Mouse (Mus musculus) neural tube, embryonic 14.5 days (tissue): ENCODE measurements around the gene Btbd9. TPM values are rescaled to one million over a fixed set of nuclear protein-coding genes. Genes with fewer than 3 reads are reported as not detected.
"Not testable (repeated sequence)": the region's sequence is repeated elsewhere in the genome, so short reads cannot be mapped to it uniquely, and the experiment has no call there.

Experiments used
- ATAC-seq: fragments of 200-750 bp; cut with Nextera tagmentation; 2 replicates; pipeline ENCODE4 v1.8.0; 2017; ENCODE audit warnings: low read depth, mild to moderate bottlenecking, moderate TSS enrichment, moderate library complexity
- H3K27ac ChIP-seq: fragments of 300-500 bp; sonication (generic); 2 replicates; pipeline ENCODE4 v1.5.1; 2014; ENCODE audit warnings: low read depth, mild to moderate bottlenecking, control low read depth, low read length, moderate library complexity, mixed read lengths
- H3K27me3 ChIP-seq: fragments of 300-500 bp; sonication (generic); 2 replicates; pipeline ENCODE4 v1.6.1; 2014; ENCODE audit warnings: low read length; ENCODE audit not compliant: control insufficient read depth, insufficient read depth
- H3K36me3 ChIP-seq: fragments of 300-500 bp; sonication (generic); 2 replicates; pipeline ENCODE4 v1.6.1; 2014; ENCODE audit warnings: low read length, mixed read lengths; ENCODE audit not compliant: control insufficient read depth, insufficient read depth
- H3K4me1 ChIP-seq: fragments of 300-500 bp; sonication (generic); 2 replicates; pipeline ENCODE4 v1.6.1; 2014; ENCODE audit warnings: low read length; ENCODE audit not compliant: control insufficient read depth, insufficient read depth
- H3K4me2 ChIP-seq: fragments of 300-500 bp; sonication (generic); 2 replicates; pipeline ENCODE4 v1.6.1; 2014; ENCODE audit warnings: mild to moderate bottlenecking, low read depth, low read length, control low read depth
- H3K4me3 ChIP-seq: fragments of 300-500 bp; sonication (generic); 2 replicates; pipeline ENCODE4 v1.5.1; 2014; ENCODE audit warnings: low read depth, low read length, control low read depth, mixed read lengths
- H3K9ac ChIP-seq: fragments of 300-500 bp; sonication (generic); replicated peaks from 2 replicates; pipeline ENCODE4 v1.6.1; 2014; ENCODE audit warnings: low read depth, mild to moderate bottlenecking, control low read depth, low read length, mixed read lengths
- H3K9me3 ChIP-seq: fragments of 300-500 bp; sonication (generic); 2 replicates; pipeline ENCODE4 v1.6.1; 2016; ENCODE audit warnings: low read length; ENCODE audit not compliant: control insufficient read depth
- WGBS: fragments of 180-500 bp; shearing (Covaris S2); extraction: QIAGEN DNeasy Blood & Tissue Kit; methylation state at CpG from one replicate; pipeline ENCODE4 v1.1.7; 2014; 5-methylcytosine and 5-hydroxymethylcytosine counted together
- polyA plus RNA-seq: library from polyadenylated mRNA; unstranded; fragments of >200 nt; fragmentation: Nextera tagmentation; extraction: Ambion mirVana; gene quantifications from 2 replicates; pipeline ENCODE4 v1.2.1, GENCODE M21; 2014

Btbd9 gene
- polyA plus RNA-seq, 1 experiment from 2014 or later: 130 TPM

- no peak for ATAC-seq
- Histone ChIP-seq H3K9ac (no peak overlapping the region), H3K4me1 (no peaks in the 10 kb centered on the region), H3K4me3 (no peak overlapping the region), H3K9me3 (no peaks in the 10 kb centered on the region), H3K36me3 (no peaks in the 10 kb centered on the region), H3K27me3 (no peaks in the 10 kb centered on the region), H3K4me2 (no peak overlapping the region), H3K27ac (no peak overlapping the region)
- 82% methylated on average over 12 of the region's 12 CpGs for WGBS
Measured at GRCm38 (mm10) chr17:30529632-30530541, 46.4 kb downstream of the Btbd9 start.

GRCm38 (mm10) chr17:30525405-30526295 is 50.6 kb downstream of the Btbd9 start:
- H3K9ac ChIP-seq: no peak overlapping the region
- H3K4me1 ChIP-seq: no peaks in the 10 kb centered on the region
- H3K27me3 ChIP-seq: no peaks in the 10 kb centered on the region
- H3K27ac ChIP-seq: no peak overlapping the region
- no peak overlapping the region for H3K4me3 ChIP-seq
- 39% methylated on average over 6 of the region's 6 CpGs for WGBS
- H3K9me3 ChIP-seq: no peaks in the 10 kb centered on the region
- no peaks in the 10 kb centered on the region for H3K36me3 ChIP-seq
- ATAC-seq: no peak
- no peak overlapping the region for H3K4me2 ChIP-seq

GRCm38 (mm10) chr17:30524451-30524850 is 51.8 kb downstream of the Btbd9 start:
- no peak overlapping the region for H3K4me3 ChIP-seq
- no peaks in the 10 kb centered on the region for H3K36me3 ChIP-seq
- 83% methylated on average over 7 of the region's 7 CpGs for WGBS
- no peaks in the 10 kb centered on the region for H3K4me1 ChIP-seq
- no peaks in the 10 kb centered on the region for H3K27me3 ChIP-seq
- H3K27ac ChIP-seq: no peak overlapping the region
- H3K9me3 ChIP-seq: no peaks in the 10 kb centered on the region
- H3K9ac ChIP-seq: no peak overlapping the region
- H3K4me2 ChIP-seq: no peak overlapping the region
- no peak for ATAC-seq

GRCm38 (mm10) chr17:30523783-30524182 is 52.5 kb downstream of the Btbd9 start:
- Histone ChIP-seq H3K36me3 (no peaks in the 10 kb centered on the region), H3K27ac (no peak overlapping the region), H3K9me3 (no peaks in the 10 kb centered on the region), H3K4me2 (no peak overlapping the region), H3K4me1 (no peaks in the 10 kb centered on the region), H3K4me3 (no peak overlapping the region), H3K27me3 (no peaks in the 10 kb centered on the region), H3K9ac (no peak overlapping the region)
- ATAC-seq: no peak
- 79% methylated on average over 2 of the region's 2 CpGs for WGBS

- H3K4me1 ChIP-seq: no peaks in the 10 kb centered on the region
- H3K9ac ChIP-seq: no peak overlapping the region
- no peaks in the 10 kb centered on the region for H3K36me3 ChIP-seq
- H3K4me3 ChIP-seq: no peak overlapping the region
- H3K9me3 ChIP-seq: no peaks in the 10 kb centered on the region
- no peak for ATAC-seq
- WGBS: 98% methylated on average over 9 of the region's 9 CpGs
- no peak overlapping the region for H3K27ac ChIP-seq
- no peaks in the 10 kb centered on the region for H3K27me3 ChIP-seq
- no peak overlapping the region for H3K4me2 ChIP-seq
Measured at GRCm38 (mm10) chr17:30522406-30523078, 53.7 kb downstream of the Btbd9 start.

- not testable (repeated sequence) for H3K4me3 ChIP-seq, H3K4me2 ChIP-seq, H3K4me1 ChIP-seq, H3K9me3 ChIP-seq, H3K27me3 ChIP-seq, H3K9ac ChIP-seq, ATAC-seq, H3K27ac ChIP-seq, H3K36me3 ChIP-seq
- 81% methylated on average over 2 of the region's 2 CpGs for WGBS
Measured at GRCm38 (mm10) chr17:30519172-30519512, 57.1 kb downstream of the Btbd9 start.

- H3K27me3 ChIP-seq: no peaks in the 10 kb centered on the region
- 79% methylated on average over 8 of the region's 8 CpGs for WGBS
Measured at GRCm38 (mm10) chr17:30518431-30519171, 57.7 kb downstream of the Btbd9 start.

GRCm38 (mm10) chr17:30516580-30517340 is 59.5 kb downstream of the Btbd9 start:
- H3K27ac ChIP-seq: no peak overlapping the region
- H3K27me3 ChIP-seq: no peaks in the 10 kb centered on the region
- no peak overlapping the region for H3K4me2 ChIP-seq
- H3K9ac ChIP-seq: no peak overlapping the region
- H3K9me3 ChIP-seq: no peaks in the 10 kb centered on the region
- ATAC-seq: no peak
- no peak overlapping the region for H3K4me3 ChIP-seq
- H3K4me1 ChIP-seq: no peaks in the 10 kb centered on the region
- H3K36me3 ChIP-seq: no peaks in the 10 kb centered on the region
- 94% methylated on average over 10 of the region's 10 CpGs for WGBS

More at GRCm38 (mm10) chr17:30518431-30519171, 57.7 kb downstream of the Btbd9 start:
- H3K4me1 ChIP-seq: no peaks in the 10 kb centered on the region
- no peak overlapping the region for H3K9ac ChIP-seq
- H3K4me2 ChIP-seq: no peak overlapping the region
- H3K27ac ChIP-seq: no peak overlapping the region
- H3K9me3 ChIP-seq: no peaks in the 10 kb centered on the region
- no peak overlapping the region for H3K4me3 ChIP-seq
- H3K36me3 ChIP-seq: no peaks in the 10 kb centered on the region
- no peak for ATAC-seq
